Mouse (Mus musculus) kidney, adult 9 months (tissue): ENCODE data around the gene Alx1.

Source experiments
- DNase-seq: peaks from one replicate; pipeline ENCODE4 v3.0.0; 2022

Gene Alx1

DNA sequence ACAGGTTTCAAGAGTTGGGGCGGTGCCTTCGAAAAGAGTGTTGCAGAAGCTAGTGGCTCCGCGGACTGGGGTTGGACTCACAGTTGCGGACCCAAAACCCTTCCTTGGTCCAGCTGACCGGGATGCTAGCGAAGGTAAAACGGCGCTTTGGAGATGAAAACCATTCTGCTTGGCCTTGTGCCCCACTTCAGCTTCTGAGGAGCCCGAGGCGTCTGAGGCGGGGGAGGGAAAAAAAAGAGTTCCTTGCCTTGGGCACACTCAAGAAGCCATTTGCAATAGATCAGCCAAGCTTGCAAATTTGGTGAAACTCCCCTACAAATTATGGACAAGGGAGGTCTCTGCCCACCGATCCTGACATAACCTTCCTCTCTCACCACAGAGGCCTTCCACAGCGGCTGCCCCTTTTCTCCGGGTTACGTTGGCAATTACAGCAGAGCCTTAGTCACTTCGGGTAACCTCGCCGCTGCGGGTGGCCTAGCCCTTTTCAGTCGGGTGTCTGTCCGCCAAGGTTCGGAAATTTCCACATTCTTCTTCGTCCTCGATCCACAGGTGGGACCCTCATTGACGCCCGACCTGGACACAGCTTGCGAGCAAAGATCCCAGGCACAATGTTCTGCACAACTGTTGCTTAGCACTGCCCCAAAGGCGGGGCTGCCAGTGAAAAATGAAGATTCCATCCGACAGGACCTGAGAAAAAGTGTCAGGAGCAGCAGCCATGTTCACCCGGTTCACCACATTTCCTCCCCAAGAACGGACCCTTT, at the start of gene Alx1:
Gene Alx1 (minus strand): TSS at position 486 of the 761 bp plus-strand sequence.
- no peak for DNase-seq

DNA sequence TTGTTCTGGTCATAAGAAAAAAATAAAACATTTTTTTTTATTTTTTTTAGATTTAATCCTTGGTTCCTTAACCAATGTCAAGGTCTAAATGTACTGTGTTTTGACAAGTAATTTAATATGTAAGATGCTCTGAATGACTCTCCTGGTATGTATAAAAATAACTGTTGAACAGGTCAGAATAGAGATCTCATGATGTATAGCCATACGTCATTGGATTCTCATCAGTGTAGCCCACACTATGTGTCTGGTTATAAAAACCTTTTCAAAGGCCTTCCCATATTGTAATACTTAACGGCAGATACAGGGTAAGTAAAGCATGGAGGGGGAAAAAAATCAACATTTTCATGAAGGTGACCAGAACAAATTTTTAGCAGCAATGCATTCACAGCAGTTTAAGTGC, 19.6 kb upstream of the Alx1 start:
- no peak for DNase-seq

DNA sequence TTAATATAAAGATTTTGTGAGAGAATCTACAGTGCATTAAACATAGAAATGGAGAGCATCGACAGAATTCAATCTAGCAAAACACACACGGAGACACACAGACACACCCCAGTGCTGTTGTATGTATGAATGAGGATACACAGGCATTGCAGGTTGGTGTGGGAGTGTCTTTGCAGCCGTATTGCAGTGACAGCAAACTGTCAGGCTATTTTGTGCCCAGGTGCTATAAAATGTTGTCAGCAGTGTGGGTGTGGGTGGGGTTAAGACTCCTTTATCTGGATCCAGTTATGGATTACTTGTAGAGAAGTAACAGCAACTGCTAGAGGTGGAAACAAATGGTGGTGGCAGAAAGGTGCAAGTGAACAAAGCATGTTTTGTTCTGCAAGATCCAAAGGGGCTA, 16.6 kb upstream of the Alx1 start:
- no peak for DNase-seq

DNA sequence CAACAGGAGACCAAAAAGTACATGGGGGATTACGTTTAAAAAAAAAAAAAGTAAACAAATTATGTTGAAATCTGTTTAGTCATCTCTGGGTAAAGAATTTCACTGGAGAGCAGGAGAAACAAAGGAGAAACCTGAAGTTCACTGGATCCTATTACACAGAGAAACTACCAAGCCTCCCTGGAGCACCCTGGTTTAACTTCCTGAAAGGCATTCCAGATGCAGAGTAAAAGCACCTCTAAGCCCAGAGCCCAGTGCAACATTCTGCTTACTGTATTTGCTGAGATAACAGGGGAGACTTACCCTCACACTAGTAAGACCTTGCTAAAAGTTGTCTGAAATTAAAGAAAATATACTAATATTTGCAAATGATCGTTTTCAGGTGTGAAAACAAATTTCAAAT, 15.0 kb upstream of the Alx1 start:
- DNase-seq = no peak

DNA sequence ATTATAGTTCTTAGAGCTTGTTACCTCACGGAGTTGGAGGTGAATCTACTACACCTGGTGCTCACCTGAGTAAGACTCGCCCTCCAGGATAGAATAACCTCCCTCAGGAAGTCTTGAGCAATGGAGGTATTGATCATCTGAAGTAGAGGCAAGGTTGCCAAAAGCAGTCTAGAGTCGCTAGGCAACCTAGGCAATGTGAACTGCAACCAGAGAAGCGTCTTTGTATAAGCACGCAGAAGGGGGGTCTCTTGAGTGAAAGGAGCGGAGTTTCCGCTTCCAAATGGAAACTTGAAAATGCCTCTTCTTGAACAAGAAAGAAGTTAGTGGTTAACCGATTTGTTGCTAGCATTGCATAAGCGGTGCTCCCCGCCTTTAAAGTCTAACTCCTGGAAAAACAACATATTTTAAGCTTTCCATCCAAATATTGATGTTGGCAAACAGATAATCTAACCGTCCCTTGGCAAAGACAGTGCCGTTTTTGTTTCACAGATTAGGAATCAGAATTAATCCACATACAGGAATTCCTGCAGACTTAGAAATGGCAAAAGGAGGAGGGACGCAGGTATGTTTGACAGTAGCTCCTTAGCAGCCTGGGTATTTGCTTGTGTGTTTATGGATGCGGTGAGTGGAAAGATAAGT, 5.1 kb upstream of the Alx1 start:
- no peak for DNase-seq

DNA sequence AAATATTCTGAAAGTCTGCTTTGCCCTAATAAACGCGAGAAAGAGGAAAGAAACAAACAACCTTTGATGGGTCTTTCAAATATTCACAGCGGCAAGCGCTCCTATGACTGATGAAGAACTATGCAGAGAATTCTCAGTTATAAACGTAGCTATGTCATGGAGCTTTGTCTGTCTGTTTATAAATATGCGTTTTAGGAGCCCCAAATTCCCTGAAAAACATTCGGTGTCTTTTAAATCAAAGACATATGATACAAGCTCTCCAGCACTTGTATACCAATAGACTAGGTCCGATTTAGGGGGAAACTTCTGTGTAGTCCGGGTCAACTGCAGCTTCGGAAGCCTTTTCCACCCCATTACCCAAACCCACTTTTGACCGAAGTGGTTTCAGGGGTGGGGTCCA, 916 bp upstream of the Alx1 start:
- no peak for DNase-seq

DNA sequence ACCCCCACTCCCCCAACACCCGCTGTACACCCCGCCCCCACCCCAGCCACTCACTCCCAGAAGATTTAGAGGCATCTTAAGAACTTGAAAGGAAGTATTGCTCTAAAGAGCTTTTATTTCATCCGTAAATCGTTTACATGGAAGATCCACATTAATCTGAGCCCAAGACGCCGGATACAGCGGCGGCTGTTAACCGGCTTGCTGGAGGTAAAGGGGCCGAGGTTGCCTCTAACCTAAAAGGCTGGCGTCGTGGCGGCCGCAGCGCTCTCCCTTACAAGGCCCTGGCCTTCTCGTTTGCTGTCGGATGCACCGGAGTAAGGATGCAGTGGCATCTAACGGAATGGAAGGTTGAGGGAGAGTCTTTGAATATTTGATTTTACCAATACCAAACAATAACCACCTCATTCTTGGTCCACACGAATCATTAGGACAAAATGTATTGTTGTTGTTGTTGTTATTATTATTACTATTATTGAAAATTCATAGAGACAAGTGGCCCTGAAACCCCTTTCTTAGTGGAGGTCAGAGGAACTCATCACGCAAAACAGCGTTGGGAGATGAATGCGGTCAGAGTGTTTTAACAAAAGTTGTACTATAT, 784 bp downstream of the Alx1 start:
- DNase-seq = no peak

DNA sequence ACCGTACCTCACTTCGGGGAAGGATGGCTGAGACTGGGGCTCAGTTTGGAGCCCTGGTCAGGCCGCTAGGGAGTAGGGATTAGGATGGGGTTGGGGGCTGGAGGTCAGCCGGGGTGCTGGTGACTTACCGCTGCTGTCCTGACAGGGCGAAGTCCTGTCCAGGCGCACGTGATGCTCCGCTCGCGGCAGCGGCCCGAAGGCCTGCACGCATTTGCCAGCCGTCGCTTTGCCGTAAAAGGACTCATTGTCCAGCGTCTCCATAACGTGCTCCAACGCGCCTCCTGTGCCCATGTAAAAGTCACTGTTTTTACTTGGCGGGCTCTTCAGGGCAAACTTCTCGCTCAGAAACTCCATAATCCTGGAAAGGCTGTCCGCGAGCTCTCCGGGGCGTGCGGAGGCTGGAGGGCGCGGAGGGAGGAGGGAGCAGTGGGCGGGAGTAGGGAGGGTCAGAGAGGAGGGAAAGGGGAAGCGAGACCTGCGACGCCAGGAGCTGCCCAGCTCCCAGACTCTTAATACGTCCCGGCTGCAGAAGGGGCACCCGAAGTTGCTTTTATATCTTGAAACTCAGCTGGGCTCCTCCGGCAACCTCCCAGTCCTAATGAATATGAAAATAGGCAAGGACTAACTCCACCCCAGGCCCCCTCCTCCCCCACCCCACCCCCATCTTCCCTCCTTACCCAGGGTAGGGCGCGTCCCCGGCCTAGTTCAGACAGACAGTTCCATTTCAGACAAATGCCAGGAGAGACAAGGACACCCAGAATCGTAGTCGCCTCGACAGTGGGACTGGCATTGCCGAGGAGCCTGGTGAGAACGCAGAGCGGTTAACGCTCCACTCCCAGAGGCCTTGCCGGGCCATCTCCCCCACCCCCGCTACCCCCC, 1.5 kb downstream of the Alx1 start:
- peak; percentile 26 for DNase-seq

DNA sequence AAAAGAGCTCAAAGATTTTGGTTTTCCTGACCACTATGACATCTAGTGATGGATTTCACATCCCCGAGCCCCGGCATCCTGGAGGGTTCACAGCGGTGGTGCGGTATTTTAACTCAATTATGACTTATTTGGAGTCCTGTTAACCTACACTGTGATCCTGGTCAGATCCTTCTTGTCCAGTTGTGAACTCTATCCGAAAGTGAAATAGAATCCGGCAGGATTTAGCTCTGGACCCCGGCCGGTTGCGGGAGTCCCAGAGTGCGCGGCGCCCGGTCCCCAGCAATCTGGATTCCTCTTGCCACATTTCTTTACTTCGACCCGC, 2.1 kb downstream of the Alx1 start:
- DNase-seq = no peak

DNA sequence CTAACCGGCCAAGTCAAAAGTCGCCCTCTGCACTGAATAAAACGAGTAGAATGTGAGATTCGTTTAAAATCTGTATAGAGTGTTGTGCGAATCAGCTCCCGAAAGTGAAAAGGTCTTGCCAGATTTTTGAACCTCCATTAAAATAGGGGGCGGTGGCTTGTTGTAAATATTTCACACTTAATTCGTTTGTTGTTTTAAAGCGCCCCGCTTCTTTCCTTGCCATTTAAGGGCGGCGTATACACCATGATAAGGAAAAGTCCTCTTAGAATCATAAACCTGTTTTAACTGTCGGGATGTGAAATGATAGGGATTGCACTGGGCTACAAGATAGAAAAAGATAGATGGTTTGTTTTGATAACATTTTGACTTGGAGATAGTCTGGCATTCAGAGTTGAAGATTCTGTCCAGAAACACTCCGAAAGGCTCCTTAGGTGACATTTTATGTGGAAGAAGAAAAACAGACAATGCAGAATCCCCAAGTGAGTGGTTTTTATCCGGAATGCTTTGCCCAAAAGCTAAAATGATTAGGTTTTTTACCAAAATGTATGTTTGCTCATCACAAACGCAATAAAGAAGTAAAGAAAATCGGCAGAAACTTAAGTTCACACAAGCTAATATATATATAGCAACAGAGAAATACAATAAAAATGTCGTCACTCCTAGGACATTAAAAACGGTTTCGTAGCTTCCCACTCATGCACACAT, 2.6 kb downstream of the Alx1 start:
- peak; percentile 26 for DNase-seq

DNA sequence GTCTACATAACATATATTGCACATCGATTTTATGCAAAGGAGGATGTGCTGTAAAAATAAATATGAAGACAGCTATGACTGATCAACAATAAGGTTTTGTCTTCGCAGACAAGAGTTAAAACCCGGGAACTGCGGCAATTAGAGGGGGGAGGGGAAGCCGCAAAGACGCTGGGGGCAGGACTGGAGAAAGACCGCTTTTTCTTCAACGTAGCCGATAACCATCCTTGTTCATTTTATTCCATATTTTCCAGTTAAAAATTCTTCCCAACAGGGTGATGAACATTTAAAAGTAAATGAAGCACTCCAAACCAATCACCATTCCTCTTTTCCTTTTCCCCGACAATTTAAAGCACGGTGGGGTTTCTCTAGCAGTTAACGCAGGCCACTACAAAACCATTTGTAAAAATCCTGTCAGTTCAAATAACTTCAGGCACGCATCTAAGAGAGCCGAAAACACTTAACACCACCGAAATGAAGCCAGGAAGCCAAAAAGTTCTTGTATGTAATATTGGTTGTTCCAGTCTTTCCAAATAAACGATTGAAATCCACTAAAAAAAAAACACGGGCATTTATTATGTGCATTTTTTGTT, 3.3 kb downstream of the Alx1 start:
- DNase-seq = no peak

DNA sequence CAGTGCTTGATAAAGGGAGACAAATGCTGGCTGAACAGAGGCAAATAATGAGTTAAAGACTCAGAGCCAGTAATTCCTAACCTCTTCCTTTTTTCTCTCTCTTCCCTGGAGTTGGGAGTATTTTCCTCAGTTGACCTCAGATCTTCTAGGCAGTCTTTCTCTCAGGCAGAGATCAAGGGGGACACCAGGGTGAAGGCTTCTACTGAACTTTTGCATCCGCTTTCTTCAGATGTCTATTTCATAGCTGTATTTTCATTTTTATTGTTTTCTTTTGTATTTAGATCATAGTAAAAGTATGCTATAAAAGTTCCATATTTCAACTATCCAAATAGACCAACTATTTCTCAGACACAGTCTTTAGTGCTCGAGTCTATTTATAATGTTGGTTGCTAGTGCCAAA, 27.5 kb downstream of the Alx1 start:
- no peak for DNase-seq

DNA sequence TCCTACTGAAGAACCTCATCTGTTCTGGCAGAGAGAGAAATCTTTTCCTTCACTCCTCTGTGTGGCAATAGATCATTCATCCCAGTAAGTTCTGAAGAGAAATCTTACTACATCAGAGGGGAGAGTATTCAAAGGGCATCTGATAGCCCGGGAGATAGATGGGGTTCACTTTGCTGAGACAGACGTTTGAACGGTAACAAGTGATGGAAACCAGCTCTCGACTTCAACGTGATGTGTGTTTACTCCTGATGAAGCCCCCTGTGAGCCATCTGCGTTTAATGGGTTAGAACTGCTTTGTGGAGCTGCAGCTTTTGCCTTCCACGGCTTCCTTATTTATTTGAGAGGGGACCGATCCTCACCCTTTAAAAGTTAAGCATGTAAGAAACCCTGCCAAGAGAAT, 29.1 kb downstream of the Alx1 start:
- DNase-seq = peak; percentile 7

DNA sequence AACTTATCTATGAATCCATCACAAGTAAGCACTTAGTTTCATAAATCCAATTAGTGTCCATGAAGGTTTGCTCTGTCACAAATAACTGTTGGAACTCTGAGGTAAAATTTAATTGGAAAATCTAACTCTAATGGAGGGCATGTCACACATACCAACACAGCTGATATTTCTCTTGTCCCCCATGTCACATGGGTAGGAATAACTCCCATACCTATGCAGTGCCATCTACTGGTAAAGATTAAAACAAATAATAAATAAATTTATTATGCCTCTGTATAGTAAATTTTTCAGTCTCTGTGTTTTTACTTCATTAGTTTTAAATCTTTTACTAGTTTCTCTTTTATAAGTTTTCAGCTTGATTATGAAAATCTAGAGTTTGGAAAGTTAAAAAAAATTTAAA, 30.4 kb downstream of the Alx1 start:
- DNase-seq = no peak

DNA sequence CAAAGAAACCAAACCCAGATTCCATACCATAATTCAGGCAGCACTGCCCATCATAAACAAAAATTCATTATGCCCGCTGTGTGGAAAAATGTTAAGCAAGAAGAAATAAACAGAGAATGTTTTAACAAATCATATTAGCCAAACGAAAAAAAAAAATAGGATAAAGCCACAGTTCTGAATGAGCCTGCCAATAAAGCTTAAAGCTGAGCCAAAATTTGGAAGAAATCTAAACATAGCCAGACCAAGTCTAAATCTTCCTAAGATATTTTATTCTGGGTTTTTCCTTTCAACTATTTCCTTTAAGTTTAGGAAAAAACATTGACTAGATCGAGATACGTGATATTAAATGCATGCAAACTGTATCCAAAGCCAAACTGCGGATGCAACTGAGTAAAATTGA, 54.9 kb downstream of the Alx1 start:
- DNase-seq = no peak

DNA sequence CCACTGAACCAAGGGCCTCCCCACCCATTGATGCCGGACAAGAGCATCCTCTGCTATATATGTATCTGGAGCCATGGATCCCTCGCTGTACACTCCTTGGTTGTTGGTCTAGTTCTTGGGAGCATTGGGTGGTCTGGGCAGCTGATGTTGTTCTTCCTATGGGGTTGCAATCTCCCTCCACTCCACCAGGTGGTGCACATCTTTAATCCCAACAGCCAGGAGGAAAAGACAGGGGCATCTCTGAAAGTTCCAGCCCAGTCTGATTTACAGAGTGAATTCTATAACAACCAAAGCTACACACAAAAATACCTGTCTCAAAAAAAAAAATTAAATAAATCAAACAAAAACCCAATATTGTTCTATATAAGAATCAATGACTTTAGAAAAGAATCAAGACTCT, 70.4 kb downstream of the Alx1 start:
- no peak for DNase-seq
